Mouse (Mus musculus): Measurements from ENCODE around the gene Narf.

Gene Narf

DNA sequence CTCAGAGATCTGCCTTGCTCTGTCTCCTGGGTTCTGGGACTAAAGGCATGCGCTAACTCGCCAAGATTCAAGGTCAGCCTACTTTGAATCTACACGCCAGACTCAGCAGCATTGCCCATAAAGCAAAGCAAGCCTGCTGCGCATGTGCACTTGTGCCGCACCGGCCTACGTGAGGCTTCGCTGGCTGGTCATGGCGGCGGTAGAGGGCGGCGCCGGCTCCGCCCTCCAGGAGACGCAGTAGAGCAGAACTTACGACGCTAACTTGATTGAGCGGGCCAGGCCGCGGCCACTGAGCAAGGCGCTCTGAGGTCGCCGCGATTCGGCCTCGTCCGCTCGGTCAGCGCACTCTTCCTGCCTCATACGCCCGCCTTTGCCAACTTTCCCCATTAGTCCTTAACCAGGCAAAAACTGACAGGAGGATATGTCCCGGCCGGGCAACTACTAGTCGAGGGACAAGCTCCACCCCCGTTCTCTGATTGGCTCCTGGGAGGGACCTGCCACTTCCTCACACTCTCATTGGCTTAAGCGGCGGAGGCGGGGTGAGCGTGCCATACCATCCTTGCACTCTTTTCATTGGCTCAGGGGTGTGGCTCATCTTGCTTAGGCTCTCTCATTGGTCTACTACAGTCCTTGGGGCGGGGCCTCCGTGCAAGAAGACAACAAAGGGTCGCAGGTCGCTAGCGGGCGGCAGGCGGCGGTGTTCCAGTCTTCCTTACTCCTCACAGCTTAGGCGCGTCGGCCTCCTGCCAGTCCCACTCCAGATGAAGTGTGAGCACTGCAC, at the start of gene Narf:
Narf (plus strand) TSS at position 690 of the 781 bp plus-strand sequence.
- peak; percentile 90 to 99 for DNase-seq (ENCODE audit: low spot score in 2 of 2)

DNA sequence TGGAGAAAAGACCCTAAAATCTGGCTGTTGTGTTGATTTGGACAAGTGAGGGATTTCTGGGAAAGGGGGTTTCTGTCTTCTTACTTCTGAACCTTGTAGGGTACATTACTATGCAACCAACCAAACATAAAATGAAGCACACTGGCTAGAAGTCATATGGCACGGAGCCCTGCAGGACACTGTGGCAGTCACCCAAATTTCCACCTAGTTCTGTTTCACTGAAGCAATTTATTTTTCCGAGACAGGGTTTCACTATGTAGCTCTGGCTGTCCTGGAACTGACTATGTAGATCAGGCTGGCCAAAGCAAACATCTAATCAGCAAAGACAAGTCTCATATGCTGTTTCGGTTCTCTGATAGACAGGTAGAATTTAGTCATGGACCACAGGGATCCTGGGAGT, 47.4 kb upstream of the Narf start:
- DNase-seq (ENCODE audit: low spot score in 2 of 2): no peak

DNA sequence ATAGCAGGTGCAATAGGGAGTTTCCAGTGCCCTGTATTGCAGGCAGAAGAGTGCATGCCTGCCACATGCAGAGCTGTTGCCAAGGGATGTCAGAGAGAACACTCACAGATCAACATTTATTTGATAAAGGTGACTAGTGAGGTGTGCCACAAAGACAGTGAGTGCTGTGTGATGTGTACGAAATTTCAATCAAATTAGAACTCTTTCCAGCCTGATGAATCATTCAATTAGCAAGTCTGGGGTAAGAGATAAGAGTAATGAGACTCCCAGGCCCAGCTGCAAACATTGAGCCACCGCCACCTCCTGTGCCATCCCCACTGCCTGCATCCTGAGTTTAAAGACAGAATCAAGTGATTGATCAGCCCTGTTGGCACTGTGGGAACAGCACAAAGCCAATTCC, 44.3 kb upstream of the Narf start:
- no peak for DNase-seq (ENCODE audit: low spot score in 2 of 2)

DNA sequence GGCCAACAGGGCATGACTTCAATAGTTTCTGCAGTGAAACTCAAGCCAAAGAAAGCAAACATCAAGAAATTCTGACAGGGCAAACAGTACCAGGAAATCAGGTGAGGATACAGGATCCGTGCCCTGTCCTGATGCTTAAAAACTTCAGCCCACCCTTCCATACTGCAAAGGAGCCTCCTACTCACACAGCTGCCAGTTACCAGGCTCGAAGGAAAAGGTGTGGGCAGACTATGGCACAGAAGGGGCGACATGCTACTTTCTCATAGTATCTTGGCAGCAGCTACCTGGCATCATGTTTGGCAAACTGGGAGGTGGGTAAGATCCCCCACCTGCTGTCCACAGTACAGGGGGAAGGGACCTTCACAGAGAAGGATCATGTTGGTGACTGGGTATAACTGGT, 43.6 kb upstream of the Narf start:
- no peak for DNase-seq (ENCODE audit: low spot score in 2 of 2)

DNA sequence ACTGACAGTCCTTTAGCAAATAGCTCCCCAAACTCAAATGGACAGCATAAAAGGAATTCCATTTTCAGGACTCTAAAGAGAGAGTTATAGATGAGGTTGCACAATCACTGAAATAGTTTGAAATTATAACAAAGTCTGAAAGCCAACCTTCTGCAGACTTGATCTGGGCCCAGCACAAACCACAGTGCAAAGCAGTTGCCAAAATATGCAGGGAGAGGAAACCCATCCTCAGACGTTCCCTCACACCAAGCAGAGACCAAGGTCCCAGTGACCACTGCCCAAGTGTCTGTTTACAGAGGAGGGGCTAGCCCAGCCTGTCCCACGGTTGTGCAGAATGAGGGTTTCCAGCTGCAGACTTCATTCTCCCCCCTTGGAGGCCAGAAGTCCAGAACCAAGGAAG, 38.4 kb upstream of the Narf start:
- no peak for DNase-seq (ENCODE audit: low spot score in 2 of 2)

DNA sequence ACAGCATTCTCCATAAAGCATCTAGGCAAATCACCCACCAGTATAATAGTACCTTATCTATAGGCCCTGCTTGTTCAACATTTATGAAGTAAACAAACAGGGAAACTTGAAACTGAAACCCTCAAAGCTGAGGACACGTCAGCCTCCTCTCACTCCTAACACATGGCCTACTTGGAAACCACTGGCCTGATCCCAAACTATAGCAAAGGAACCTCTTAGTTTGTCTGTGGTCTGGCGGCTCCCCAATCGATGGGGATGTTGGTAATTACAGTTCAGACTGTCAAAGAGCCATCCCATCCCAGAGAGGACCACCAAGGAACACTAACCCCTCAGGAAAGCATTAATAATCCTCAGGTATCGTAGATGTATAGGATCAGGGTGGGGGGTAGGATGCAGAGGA, 37.2 kb upstream of the Narf start:
- no peak for DNase-seq (ENCODE audit: low spot score in 2 of 2)

DNA sequence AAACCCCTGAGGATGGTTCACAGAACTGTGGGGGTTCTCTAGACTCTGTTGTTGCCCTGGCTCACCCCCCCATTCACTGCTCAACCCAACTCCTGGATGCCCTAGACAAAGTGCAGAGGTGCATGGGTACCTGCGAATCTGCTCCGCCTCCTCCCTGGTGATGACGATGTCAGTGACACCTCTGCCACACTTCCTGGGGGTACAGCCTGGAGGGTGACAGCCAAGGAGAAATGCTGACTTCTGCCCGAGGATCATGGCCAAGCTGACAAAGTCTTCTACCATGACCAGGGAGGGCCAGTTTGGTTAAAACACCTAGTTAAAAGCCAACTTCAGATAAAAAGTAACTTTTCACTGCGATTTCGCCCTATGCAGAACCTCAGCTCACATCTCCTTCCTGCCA, 36.3 kb upstream of the Narf start:
- DNase-seq (ENCODE audit: low spot score in 2 of 2): no peak

DNA sequence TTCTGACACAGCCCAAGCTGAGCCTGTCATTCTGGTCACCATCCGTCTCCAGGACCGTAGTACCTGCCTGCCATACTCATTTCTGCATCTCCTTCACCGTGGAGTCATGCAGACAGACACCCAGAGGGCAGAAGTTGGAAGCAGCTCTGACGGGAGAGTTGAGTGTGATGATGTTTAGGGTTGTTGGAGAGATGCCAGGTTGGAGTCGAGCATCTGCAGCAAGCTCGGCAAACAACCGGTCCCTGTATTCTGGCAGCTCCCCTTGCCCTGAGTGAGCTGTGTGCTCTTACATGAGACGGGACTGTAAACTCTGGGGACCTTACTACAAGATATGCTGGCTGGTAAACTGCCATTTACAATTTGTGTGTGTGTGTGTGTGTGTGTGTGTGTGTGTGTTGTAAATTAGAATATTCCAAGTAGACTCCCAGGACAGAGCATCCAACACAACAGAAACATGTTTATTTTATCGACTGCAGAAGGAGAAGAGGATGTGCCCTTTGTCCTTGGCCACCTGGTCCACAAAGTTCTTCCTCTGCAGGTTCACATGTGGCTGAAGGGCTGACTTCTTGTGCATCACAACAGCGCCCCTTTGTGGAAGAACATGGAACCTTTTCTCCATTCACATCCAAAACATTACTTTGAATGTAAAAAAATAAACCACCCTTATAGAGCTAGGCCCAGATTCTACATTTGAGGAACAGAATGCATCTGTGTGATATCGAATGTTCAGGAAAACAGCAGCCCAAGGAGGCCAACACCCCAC, 35.4 kb upstream of the Narf start:
- no peak for DNase-seq (ENCODE audit: low spot score in 2 of 2)

DNA sequence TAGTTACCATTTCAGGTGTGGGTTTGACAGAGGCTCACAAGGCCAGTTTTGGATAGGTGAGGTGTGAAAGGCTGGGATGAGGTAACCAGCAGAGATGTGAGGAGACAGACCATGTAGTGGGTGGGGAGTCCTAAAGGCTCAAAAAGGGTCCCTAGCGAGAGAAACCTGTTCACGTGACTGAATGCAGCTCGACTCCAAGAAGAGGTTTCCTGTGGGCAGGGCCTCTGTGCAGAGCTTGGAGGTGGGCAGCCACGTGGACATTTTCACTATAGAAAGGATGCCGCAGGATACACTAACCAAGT, 33.2 kb upstream of the Narf start:
- no peak for DNase-seq (ENCODE audit: low spot score in 2 of 2)

DNA sequence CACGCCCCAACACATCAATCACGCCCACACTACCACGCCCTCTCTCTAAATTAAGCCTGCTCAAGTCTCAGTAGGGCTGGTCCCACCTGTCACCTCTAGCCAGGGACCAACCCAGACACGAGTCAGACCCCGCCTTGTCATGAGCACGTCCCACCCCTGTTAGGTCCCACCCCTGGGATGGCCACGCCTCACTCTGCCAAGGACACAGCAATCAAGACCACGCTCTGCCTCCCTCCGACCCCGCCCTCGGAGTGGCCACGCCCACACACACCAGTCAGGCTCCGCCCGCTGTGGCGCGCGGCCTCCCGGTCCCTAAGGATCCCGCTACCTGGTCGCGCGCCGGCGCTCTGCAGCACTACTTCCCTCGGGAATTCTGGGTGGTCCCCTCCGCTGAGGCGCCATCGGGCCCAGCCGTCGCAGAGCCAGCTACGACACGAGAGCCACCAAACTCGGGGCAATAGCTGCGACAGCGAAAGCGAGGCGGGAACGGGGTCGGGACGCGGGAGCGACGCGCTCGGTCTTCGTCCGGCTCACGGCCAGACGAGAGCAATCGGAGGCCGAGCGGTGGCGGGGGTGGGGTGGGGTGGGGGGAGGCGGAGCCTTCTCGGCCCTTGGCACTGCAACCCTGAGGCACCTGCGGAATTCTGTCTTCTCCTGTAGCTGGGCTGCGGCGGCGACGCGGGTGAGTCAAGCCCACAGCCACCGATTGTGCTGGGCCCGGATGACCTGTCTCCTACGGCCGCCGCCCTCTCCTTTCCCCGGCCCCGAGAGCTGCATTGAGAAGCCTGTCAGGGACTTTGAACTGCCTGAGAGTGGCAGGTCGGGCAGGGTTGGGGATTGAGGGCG, 32.7 kb upstream of the Narf start, which contains the start of the genes Hexdc and Ogfod3:
Hexdc (plus strand) TSS at position 273 of the 846 bp plus-strand sequence.
Ogfod3 (minus strand) TSS at position 551 of the 846 bp plus-strand sequence.
- DNase-seq (ENCODE audit: low spot score in 2 of 2): peak; percentile 92 to 97

DNA sequence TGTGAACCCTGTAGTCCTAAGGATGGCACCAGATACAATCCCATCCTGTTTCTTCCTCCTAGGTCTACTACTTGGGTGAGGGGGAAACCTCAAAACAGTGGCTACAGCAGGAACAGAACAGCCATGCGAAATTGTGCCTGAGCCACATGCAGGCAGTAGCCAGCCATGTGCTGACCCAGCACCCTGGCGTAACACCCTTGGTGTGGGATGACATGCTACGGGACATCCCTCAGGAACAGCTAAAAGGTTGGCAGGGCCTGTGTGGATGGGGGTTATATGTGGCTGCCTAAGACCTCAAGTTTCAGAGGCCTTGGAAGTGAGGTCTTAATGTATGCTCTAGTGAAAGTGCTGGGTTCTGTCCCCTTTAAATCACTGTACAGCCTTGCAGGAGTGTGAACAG, 20.2 kb upstream of the Narf start:
- no peak for DNase-seq (ENCODE audit: low spot score in 2 of 2)

DNA sequence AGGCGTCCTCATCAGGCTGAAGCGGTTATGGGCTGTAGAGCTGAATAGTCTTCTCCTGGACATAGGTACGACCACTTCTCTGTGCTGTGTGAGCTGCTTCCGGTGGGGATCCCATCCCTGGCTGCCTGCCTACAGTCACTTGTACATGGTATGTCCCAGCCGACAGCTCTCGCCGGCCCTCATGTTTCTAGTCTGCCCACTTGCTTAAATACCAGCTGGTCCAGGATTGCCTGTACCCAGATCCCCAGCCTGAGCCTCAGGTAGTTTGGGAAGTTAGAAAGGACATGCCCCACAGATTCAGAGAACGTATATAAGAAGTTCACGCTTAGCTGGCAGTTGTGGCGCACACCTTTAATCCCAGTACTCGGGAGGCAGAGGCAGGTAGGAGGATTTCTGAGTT, 17.3 kb upstream of the Narf start:
- DNase-seq (ENCODE audit: low spot score in 2 of 2): no peak

DNA sequence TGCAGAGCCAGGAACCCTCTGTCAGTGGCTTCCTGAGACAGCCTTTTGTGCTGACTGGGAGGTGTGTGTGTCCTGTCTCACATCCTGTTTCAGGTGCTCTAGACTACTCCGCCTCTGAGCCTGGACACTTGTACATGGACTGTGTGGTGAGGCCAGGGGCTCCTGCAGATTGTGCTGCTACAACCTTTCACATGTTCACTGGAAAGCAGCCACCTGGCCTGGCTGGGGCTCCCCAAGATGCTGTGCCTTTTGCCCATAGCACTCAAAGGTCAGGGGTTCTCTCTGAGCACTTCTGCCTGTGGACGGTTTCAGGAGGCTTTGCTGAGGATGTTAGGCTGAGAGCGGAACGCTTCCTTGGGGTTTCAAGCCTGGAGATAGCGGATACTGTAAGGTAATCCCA, 16.3 kb upstream of the Narf start:
- no peak for DNase-seq (ENCODE audit: low spot score in 2 of 2)

DNA sequence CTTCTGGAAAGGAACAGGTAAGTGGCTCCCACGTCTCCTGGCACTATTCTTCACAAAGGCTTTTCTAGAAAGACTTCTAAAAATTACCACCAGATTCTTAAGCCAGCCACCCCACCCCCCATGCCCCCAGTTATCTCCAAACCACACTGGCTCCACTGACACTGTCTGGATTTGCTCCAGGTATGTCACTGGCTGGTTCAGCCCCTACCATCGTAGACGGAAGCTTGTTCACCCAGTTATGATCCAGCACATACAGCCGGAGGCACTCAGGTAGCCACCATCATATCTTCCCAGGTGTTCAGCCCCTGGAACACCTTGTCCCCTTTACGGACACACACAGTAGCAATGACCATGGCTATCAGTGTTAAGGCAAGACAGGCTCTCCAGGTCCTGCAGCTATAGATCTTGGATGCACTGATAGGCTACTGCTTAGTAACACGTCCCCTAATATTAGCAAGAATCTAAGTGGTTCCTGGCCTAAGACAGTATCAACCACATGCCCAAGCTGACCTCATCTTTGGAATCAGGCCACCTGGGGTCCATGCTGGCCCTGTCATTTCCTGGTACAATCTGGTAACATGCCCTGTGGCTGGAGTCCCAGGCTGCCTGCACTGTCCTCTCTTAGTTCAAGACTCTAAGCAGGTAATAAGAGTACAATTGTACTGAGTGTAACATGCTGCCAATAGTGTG, 15.6 kb upstream of the Narf start:
- DNase-seq (ENCODE audit: low spot score in 2 of 2): no peak

DNA sequence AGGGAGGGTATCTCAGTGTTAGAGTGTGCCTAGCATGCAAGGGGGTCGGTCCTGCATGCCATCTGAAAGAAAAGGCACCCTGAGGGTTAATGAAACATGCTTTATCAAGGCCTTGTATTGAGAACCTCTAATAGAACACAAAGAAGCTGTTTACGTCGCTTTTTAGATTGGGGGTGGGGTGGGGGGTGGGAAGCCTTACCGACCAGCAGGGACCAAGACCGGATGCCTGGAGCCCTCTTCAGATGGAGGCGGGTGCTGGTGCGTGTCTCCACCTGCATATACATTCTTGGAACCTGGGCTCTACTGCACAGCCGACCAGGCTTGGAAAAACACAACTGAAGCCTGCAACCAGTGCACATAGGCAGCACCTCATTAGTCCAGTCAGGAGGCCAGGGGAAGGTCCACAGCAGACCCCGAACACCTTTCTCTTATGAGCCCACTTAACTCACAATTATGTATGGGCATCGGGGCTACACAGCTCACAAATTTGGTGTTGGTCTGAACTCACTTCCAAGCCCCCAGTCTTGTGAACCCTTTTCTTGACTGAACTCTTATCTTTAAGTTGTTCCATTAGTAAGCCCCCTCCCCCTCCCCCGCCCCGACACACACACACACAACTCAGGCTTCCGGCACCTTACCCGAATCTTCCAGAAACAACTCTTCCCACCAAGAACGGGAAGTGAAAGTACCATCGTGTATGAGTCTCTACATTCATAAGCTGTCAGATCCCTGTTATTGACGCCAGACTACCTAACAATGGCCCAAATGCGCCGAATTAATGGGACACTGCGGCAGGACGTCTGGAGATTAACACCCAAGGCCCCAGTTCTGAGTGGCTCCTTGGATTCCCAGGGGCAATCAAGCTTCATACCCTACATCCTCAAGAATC, 8.7 kb upstream of the Narf start:
- no peak for DNase-seq (ENCODE audit: low spot score in 2 of 2)

DNA sequence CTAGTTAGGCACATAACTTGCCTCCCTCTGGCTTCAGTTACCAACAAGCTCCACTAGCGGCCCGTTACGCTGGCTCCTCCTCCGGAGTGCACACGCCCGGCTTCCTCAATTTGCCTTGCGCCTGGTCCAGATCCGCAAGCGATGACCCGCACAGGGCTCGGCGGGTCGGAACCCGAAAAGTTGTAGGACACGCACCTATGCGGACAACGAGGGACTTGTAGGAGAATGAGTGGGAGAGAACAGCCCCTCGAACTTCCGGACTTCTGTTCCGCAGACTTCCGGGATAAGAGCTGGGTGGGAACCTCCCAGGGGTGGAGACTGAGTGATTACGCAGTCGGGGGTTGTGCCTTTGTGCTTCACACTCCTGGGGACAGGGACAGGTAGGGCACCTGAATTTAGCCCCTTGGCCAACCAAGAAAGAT, 8.0 kb upstream of the Narf start, which contains the start of gene Cybc1:
Cybc1 (minus strand) TSS at position 305 of the 422 bp plus-strand sequence.
- peak; percentile 66 to 82 for DNase-seq (ENCODE audit: low spot score in 2 of 2)

DNA sequence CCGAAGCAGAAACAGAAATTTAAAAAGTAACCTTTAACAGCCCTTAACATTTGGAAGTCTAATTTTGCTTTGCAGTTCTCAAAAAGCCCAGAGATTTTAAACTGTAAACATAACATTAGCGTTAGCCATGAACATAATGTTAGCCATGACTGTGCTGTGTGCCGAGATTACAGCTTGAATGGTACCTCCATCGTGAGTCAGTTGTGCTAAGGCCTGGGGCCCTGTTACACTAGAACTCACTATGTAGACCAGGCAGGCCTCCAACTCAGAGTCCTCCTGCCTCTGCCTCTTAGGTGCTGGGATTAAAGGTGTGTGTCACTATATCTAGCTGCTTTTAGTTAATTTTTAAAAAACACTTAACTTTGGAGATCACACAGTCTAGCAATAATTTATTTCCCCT, 5.9 kb upstream of the Narf start:
- DNase-seq (ENCODE audit: low spot score in 2 of 2): no peak

DNA sequence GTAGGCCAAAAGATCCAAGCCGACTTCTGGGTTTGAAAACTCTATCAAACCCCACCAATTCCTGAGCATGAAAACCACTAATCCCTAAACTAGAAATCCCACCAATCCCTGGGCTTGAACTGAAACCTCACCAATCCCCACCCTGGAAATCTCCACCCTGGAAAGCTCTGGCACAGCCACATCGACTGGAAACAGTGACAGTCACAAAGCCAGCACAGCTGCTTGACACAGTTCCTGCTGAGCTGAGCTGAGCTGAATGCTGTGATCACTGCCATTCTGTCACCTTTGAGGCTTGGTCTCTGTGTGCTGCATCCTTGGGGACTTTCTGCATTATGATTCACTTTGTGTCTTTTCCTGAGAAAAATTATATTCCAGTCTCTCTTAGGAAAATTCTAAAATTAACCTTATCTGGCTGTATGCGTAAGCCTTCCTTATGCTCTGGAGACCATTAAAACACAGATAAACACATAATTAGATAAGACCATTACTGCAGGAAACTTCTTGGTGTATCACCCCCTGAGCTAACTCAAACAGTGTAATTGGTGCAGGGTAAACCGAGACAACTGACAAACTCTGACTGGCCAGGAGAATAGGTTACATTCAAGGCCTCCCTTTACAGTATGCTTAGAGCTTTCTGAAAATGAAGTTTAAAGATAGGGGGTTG, 5.3 kb upstream of the Narf start:
- no peak for DNase-seq (ENCODE audit: low spot score in 2 of 2)

DNA sequence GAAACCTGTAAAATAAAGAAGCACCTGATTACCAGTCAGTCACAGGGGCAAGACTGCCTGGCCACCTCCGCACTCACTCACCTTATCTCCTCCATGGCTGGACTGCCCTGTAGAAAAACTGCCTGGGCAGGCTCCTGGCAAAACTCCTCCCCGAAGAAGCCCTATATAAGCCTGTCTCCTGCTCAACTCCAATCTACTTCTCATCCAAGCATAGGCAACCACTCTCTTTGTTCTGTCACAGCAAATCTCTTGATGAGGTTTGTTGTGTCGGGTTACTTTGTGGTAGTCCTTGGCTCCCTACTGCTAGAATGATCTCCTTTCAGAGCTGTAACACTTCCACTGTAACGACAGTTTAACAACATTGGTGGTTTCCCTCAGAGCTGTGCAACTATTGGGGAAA, 4.3 kb upstream of the Narf start:
- DNase-seq (ENCODE audit: low spot score in 2 of 2): no peak
